ENCODE assay signal across 10 mouse cellular contexts in genomic region chr11:86874666-86875295, GRCm38 (mm10).
DNase-seq lines count a peak whose midpoint lies in the region; ATAC-seq lines count a peak whose summit lies in the region.
"Had no signal": no experiment of that assay in that cellular context is flagged by ENCODE, and none has a peak within 500 bp of the region (broad histone marks: within the 10 kb centered on the region; RNA-seq: fewer than 3 reads in every experiment).

No protein-coding gene starts in this region.

- H3K4me1 ChIP-seq in hindbrain, embryonic 13.5 days (replicated peaks) = peaks cover 8% of the 10 kb centered on the region
- peaks cover 53% of the 10 kb centered on the region for H3K4me1 ChIP-seq in hindbrain, embryonic 10.5 days (replicated peaks)
- H3K4me1 ChIP-seq in hindbrain, embryonic 16.5 days (ENCODE audit: control insufficient read depth, insufficient read depth, low read depth, low read length) = peaks cover 3% of the 10 kb centered on the region; the same call in 1 of the 2 replicates
- no peaks in the 10 kb centered on the region for H3K4me1 ChIP-seq in lung, embryonic 16.5 days (replicated peaks; ENCODE audit: control insufficient read depth, insufficient read depth, low read length)
- H3K4me1 ChIP-seq in heart, embryonic 12.5 days (replicated peaks) = peaks cover 48% of the 10 kb centered on the region

- H3K4me2 ChIP-seq in hindbrain, embryonic 13.5 days = no peak overlapping the region
- no peak overlapping the region for H3K4me2 ChIP-seq in hindbrain, embryonic 16.5 days (ENCODE audit: low read length)
- H3K4me2 ChIP-seq in lung, embryonic 16.5 days (ENCODE audit: low read depth, low read length) = no peak overlapping the region
- H3K4me2 ChIP-seq in heart, embryonic 12.5 days = no peak overlapping the region

- H3K9me3 ChIP-seq in hindbrain, embryonic 13.5 days = no peaks in the 10 kb centered on the region
- H3K9me3 ChIP-seq in hindbrain, embryonic 10.5 days = no peaks in the 10 kb centered on the region
- no peaks in the 10 kb centered on the region for H3K9me3 ChIP-seq in hindbrain, embryonic 16.5 days (ENCODE audit: control insufficient read depth, low read length)
- H3K9me3 ChIP-seq in lung, embryonic 16.5 days (ENCODE audit: control insufficient read depth, low read length) = no peaks in the 10 kb centered on the region
- no peaks in the 10 kb centered on the region for H3K9me3 ChIP-seq in heart, embryonic 12.5 days (replicated peaks)
- H3K9me3 ChIP-seq: G1E had no signal

- peak overlapping the region; percentile 14; the same call in 1 of the 2 replicates for H3K27ac ChIP-seq in hindbrain, embryonic 13.5 days
- no peak overlapping the region for H3K27ac ChIP-seq in hindbrain, embryonic 10.5 days
- peak overlapping the region; percentile 42; the same call in 1 of the 2 replicates for H3K27ac ChIP-seq in hindbrain, embryonic 16.5 days (ENCODE audit: low read depth, low read length)
- no peak overlapping the region for H3K27ac ChIP-seq in lung, embryonic 16.5 days (ENCODE audit: low read length)
- H3K27ac ChIP-seq in heart, embryonic 12.5 days (ENCODE audit: poor library complexity, severe bottlenecking) = no peak overlapping the region

- H3K9ac ChIP-seq in hindbrain, embryonic 13.5 days = no peak overlapping the region
- H3K9ac ChIP-seq in hindbrain, embryonic 16.5 days (ENCODE audit: low read depth, low read length) = peak overlapping the region; percentile 29; the same call in 1 of the 2 replicates
- H3K9ac ChIP-seq in lung, embryonic 16.5 days (ENCODE audit: low read length) = no peak overlapping the region
- no peak overlapping the region for H3K9ac ChIP-seq in heart, embryonic 12.5 days

- no peaks in the 10 kb centered on the region for H3K27me3 ChIP-seq in hindbrain, embryonic 13.5 days
- H3K27me3 ChIP-seq in hindbrain, embryonic 10.5 days (ENCODE audit: insufficient read depth, poor library complexity, severe bottlenecking) = no peaks in the 10 kb centered on the region
- no peaks in the 10 kb centered on the region for H3K27me3 ChIP-seq in hindbrain, embryonic 16.5 days (replicated peaks; ENCODE audit: control insufficient read depth, insufficient read depth, low read length)
- no peaks in the 10 kb centered on the region for H3K27me3 ChIP-seq in lung, embryonic 16.5 days (ENCODE audit: control insufficient read depth, insufficient read depth, low read depth, low read length)
- no peaks in the 10 kb centered on the region for H3K27me3 ChIP-seq in heart, embryonic 12.5 days (replicated peaks)

- H3K4me3 ChIP-seq in hindbrain, embryonic 13.5 days = no peak overlapping the region
- no peak overlapping the region for H3K4me3 ChIP-seq in hindbrain, embryonic 10.5 days
- no peak overlapping the region for H3K4me3 ChIP-seq in hindbrain, embryonic 16.5 days (ENCODE audit: low read length)
- no peak overlapping the region for H3K4me3 ChIP-seq in lung, embryonic 16.5 days (ENCODE audit: low read length)
- no peak overlapping the region for H3K4me3 ChIP-seq in heart, embryonic 12.5 days
- H3K4me3 ChIP-seq: erythroblast, embryonic 14.5 days had no signal

- WGBS in hindbrain, embryonic 13.5 days = 63% methylated on average over 12 of the region's 12 CpGs
- WGBS in hindbrain, embryonic 10.5 days = 65% methylated on average over 12 of the region's 12 CpGs
- 65% methylated on average over 12 of the region's 12 CpGs for WGBS in hindbrain, embryonic 16.5 days
- 41% methylated on average over 12 of the region's 12 CpGs for WGBS in lung, embryonic 16.5 days
- WGBS in heart, embryonic 12.5 days = 65% methylated on average over 12 of the region's 12 CpGs

- DNase-seq in hindbrain, embryonic 10.5 days (ENCODE audit: low spot score) = no peak
- DNase-seq in NIH3T3 (ENCODE audit: low read depth) = peak; percentile 29
- DNase-seq in thymus, adult 18-20 months = no peak
- no peak for DNase-seq in Muller cell, postnatal 12 days (ENCODE audit: inconsistent ontology term)

- no peaks in the 10 kb centered on the region for H3K36me3 ChIP-seq in hindbrain, embryonic 13.5 days
- no peaks in the 10 kb centered on the region for H3K36me3 ChIP-seq in hindbrain, embryonic 10.5 days
- no peaks in the 10 kb centered on the region for H3K36me3 ChIP-seq in hindbrain, embryonic 16.5 days (ENCODE audit: control insufficient read depth, insufficient read depth, low read length)
- no peaks in the 10 kb centered on the region for H3K36me3 ChIP-seq in lung, embryonic 16.5 days (ENCODE audit: control insufficient read depth, insufficient read depth, low read length)
- H3K36me3 ChIP-seq in heart, embryonic 12.5 days = no peaks in the 10 kb centered on the region
- H3K36me3 ChIP-seq: G1E had no signal

- 0 out of 2 replicates have a peak, but pooled peaks have one; percentile 54 for ATAC-seq in hindbrain, embryonic 13.5 days (ENCODE audit: low FRiP score)
- ATAC-seq in hindbrain, embryonic 16.5 days = peak; percentile 73
- ATAC-seq in lung, embryonic 16.5 days (ENCODE audit: low read depth) = peak; percentile 74
- ATAC-seq in heart, embryonic 12.5 days (ENCODE audit: insufficient number of reproducible peaks, low FRiP score) = no peak

Comparison
In these comparisons a context has a peak if more than half of its experiments do, and no peak if none do; other contexts are left out.
1. H3K27ac ChIP-seq: peak in hindbrain, embryonic 13.5 days (single experiment) and hindbrain, embryonic 16.5 days (single experiment); none in hindbrain, embryonic 10.5 days (single experiment), lung, embryonic 16.5 days (single experiment) and heart, embryonic 12.5 days (single experiment).